Mouse (Mus musculus) CH12.LX (cell line): Measurements from ENCODE around the gene Smim26.
A peak's percentile ranks its signal among the peaks of the same experiment; 100 is the strongest.

Source experiments
- CHD1 ChIP-seq: IDR thresholded peaks from 2 replicates; pipeline ENCODE4 v1.6.1; 2012; ENCODE audit warnings: low read depth, low read length, improper control_type of control experiment, inconsistent platforms
- CTCF ChIP-seq, 2 experiments: IDR thresholded peaks in 1 of 2; conservative IDR thresholded peaks in 1 of 2; 2 replicates each; pipeline ENCODE4 v1.5.1; 2011 to 2012; ENCODE audit warnings: low read depth in 2 of 2, low read length in 2 of 2, improper control_type of control experiment in 1 of 2, inconsistent platforms in 1 of 2, mild to moderate bottlenecking in 1 of 2, moderate library complexity in 1 of 2
- ELF1 ChIP-seq: IDR thresholded peaks from 2 replicates; pipeline ENCODE4 v1.6.1; 2014; ENCODE audit warnings: low read depth, mild to moderate bottlenecking, inconsistent platforms, low read length, improper control_type of control experiment
- MAZ ChIP-seq: IDR thresholded peaks from 2 replicates; pipeline ENCODE4 v1.6.1; 2012; ENCODE audit warnings: low read depth, mild to moderate bottlenecking, inconsistent platforms, low read length, improper control_type of control experiment, moderate library complexity
- POLR2A ChIP-seq: IDR thresholded peaks from 2 replicates; pipeline ENCODE4 v1.6.1; 2011; ENCODE audit warnings: low read depth, mild to moderate bottlenecking, improper control_type of control experiment, low read length

- TF ChIP-seq POLR2A: no peak
- no peak for TF ChIP-seq ELF1
- TF ChIP-seq CTCF (conservative IDR thresholded peaks at IDR 0.05 in 1 of 2, IDR thresholded peaks at IDR 0.05 in 1 of 2; ENCODE audit: low read depth in 2 of 2, low read length in 2 of 2): peak in 1 of 2 experiments; percentile 64; a peak in 2 of 4 replicates
- no peak for TF ChIP-seq CHD1
- TF ChIP-seq MAZ: no peak
Measured at GRCm38 (mm10) chr2:144638719-144639118, 44.9 kb downstream of the Smim26 start.
